Mouse (Mus musculus) cortical plate, adult 2 months (tissue): ENCODE results near the gene Cdh24.

Experiments used
- CTCF ChIP-seq: fragments of 200-500 bp; IDR thresholded peaks from 2 replicates; pipeline ENCODE4 v1.5.1; 2011; ENCODE audit warnings: mild to moderate bottlenecking, control low read depth, low read length; ENCODE audit not compliant: insufficient read depth; ENCODE audit errors: extremely low read depth
- POLR2A ChIP-seq: fragments of 200-500 bp; IDR thresholded peaks from 2 replicates; pipeline ENCODE4 v1.6.1; 2011; ENCODE audit warnings: mild to moderate bottlenecking, low read length, control low read depth; ENCODE audit not compliant: insufficient read depth; ENCODE audit errors: extremely low read depth

DNA sequence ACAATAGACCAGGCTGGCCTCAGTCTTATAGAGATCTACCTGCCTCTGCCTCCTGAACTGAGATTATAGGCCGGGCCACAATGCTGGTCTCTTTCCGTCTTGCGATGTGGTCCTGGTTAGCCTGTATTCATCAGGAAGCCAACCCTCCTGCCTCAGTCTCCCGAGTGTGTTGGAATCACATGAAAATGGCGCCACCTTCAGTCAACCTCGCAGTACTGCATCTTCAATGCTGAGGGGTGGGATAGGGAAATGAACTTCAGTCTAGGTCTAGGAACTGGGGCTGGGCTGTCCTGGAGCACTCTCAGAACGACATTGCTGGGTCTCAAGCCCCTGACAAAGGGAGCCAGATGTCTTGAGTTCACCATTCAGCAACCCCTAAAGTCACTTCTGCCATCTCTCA, 44.1 kb downstream of the Cdh24 start:
- TF ChIP-seq CTCF (peak; percentile 51; the same call in 1 of the 2 replicates), POLR2A (no peak)
